Mouse (Mus musculus): ENCODE measurements around the gene Sema6b. TPM values are rescaled to one million over a fixed set of nuclear protein-coding genes. Genes with fewer than 3 reads are reported as not detected.

The Sema6b gene
- total RNA-seq, 2 experiments from 2014 or later, result 9.8 to 12.1 TPM

Small RNAs within 50 kb of the gene (microRNA-seq; reads per million reads assigned to microRNA genes)
- gene Gm44397, result 0 reads per million in 2 experiments

Other genes with a start within 250 kb of the Sema6b start
- 1 to 10 TPM; 3.1 to 3.6 TPM for gene Zfp959, start 248.2 kb downstream of the Sema6b start, total RNA-seq (2021)
- gene Zfp119b, start 190.8 kb downstream of the Sema6b start, total RNA-seq (2021), result 1 to 10 TPM; 3.1 to 3.7 TPM
- gene Ebi3, start 187.7 kb downstream of the Sema6b start, total RNA-seq (2021), result under 1 TPM; 0.33 to 0.47 TPM
- gene Yju2, start 181.2 kb downstream of the Sema6b start, total RNA-seq (2021), result 10 to 100 TPM in 1 of 2 experiments, 1 to 10 TPM in 1; 9.3 to 10.3 TPM
- under 1 TPM; 0.31 to 0.62 TPM for gene Shd, start 169.9 kb downstream of the Sema6b start, total RNA-seq (2021)
- under 1 TPM in 1 of 2 experiments, not detected in 1; 0.55 TPM for gene Fsd1, start 153.8 kb downstream of the Sema6b start, total RNA-seq (2021)
- gene Stap2, start 134.8 kb downstream of the Sema6b start, total RNA-seq (2021), result 1 to 10 TPM; 3.9 to 4.4 TPM
- 10 to 100 TPM; 32.8 to 38.4 TPM for gene Mpnd, start 134.6 kb downstream of the Sema6b start, total RNA-seq (2021)
- 10 to 100 TPM; 18.3 to 20.4 TPM for gene Sh3gl1, start 103.7 kb downstream of the Sema6b start, total RNA-seq (2021)
- gene Chaf1a, start 99.9 kb downstream of the Sema6b start, total RNA-seq (2021), result 1 to 10 TPM; 1.8 to 2.3 TPM
- 10 to 100 TPM; 38.3 to 38.9 TPM for gene Ubxn6, start 65.3 kb downstream of the Sema6b start, total RNA-seq (2021)
- 10 to 100 TPM; 27.7 TPM for gene Hdgfl2, start 60.7 kb downstream of the Sema6b start, total RNA-seq (2021)
- 100 to 1,000 TPM; 127 to 310 TPM for gene Plin4, start 30.5 kb downstream of the Sema6b start, total RNA-seq (2021)
- 10 to 100 TPM; 17.6 to 48.3 TPM for gene Plin5, start 22.7 kb downstream of the Sema6b start, total RNA-seq (2021)
- 1 to 10 TPM; 2.9 to 5.6 TPM for gene Lrg1, start 18.3 kb downstream of the Sema6b start, total RNA-seq (2021)
- 1 to 10 TPM; 3.5 TPM for gene Tnfaip8l1, start 22.1 kb upstream of the Sema6b start, total RNA-seq (2021)
- gene Mydgf, start 43.6 kb upstream of the Sema6b start, total RNA-seq (2021), result 10 to 100 TPM; 23.4 to 26.4 TPM
- 10 to 100 TPM; 20.8 to 22.0 TPM for gene Dpp9, start 78.6 kb upstream of the Sema6b start, total RNA-seq (2021)
- 100 to 1,000 TPM; 101 to 117 TPM for gene Fem1a, start 116.5 kb upstream of the Sema6b start, total RNA-seq (2021)
- 1 to 10 TPM; 5.3 to 7.1 TPM for gene Ticam1, start 136.4 kb upstream of the Sema6b start, total RNA-seq (2021)
- gene Plin3, start 152.5 kb upstream of the Sema6b start, total RNA-seq (2021), result 10 to 100 TPM; 32.8 to 55.8 TPM
- gene Arrdc5, start 159.9 kb upstream of the Sema6b start, total RNA-seq (2021), result not detected
- 1 to 10 TPM; 5.4 to 7.4 TPM for gene Uhrf1, start 163.0 kb upstream of the Sema6b start, total RNA-seq (2021)
- gene Kdm4b, start 185.7 kb upstream of the Sema6b start, total RNA-seq (2021), result 10 to 100 TPM; 24.1 to 27.2 TPM